Mouse (Mus musculus): ENCODE measurements around the gene Gm28041. TPM values are rescaled to one million over a fixed set of nuclear protein-coding genes. Genes with fewer than 3 reads are reported as not detected.

Gm28041 gene
- 2.6 TPM for polyA plus RNA-seq (2017; shearing (Covaris generic))

GRCm38 (mm10) chr13:67375050-67375911 is at the start of gene Gm28041, which contains the start of gene Zfp456:
Gm28041 (minus strand) TSS chr13:67375733.
Zfp456 (minus strand) TSS chr13:67375810.

GRCm38 (mm10) chr13:67421207-67421857 is 45.8 kb upstream of the Gm28041 start, which contains the start of gene Zfp459:
Zfp459 (minus strand) TSS chr13:67421418.

GRCm38 (mm10) chr13:67399183-67399903 is 23.8 kb upstream of the Gm28041 start, which contains the start of gene Zfp429:
Zfp429 (minus strand) TSS chr13:67399819.

GRCm38 (mm10) chr13:67360131-67360744 is 15.3 kb downstream of the Gm28041 start, which contains the start of the genes Gm28044 and Zfp953:
Gm28044 (minus strand) TSS chr13:67360536.
Zfp953 (minus strand) TSS chr13:67360605.

GRCm38 (mm10) chr13:67332019-67332724 is 43.4 kb downstream of the Gm28041 start, which contains the start of gene Zfp595:
Zfp595 (minus strand) TSS chr13:67332570.

GRCm38 (mm10) chr13:67305822-67306672 is 69.5 kb downstream of the Gm28041 start, which contains the start of gene Zfp457:
Zfp457 (minus strand) TSS chr13:67306485.

Other genes starting within 250 kb of the Gm28041 start
- 19.2 TPM for gene Rsl1, start 202.6 kb downstream of the Gm28041 start, polyA plus RNA-seq (2017; shearing (Covaris generic))
- 6.4 TPM for gene Zfp455, start 181.2 kb downstream of the Gm28041 start, polyA plus RNA-seq (2017; shearing (Covaris generic))
- 3.4 TPM for gene Zfp458, start 97.3 kb downstream of the Gm28041 start, polyA plus RNA-seq (2017; shearing (Covaris generic))
- 0.48 TPM for gene Zfp457, start 69.2 kb downstream of the Gm28041 start, polyA plus RNA-seq (2017; shearing (Covaris generic))
- 7.2 TPM for gene Zfp595, start 43.2 kb downstream of the Gm28041 start, polyA plus RNA-seq (2017; shearing (Covaris generic))
- 3.3 TPM for gene Gm28044, start 15.2 kb downstream of the Gm28041 start, polyA plus RNA-seq (2017; shearing (Covaris generic))
- gene Zfp953, start 15.1 kb downstream of the Gm28041 start, polyA plus RNA-seq (2017; shearing (Covaris generic)), result 3.0 TPM
- gene Zfp456, start 77 bp upstream of the Gm28041 start, polyA plus RNA-seq (2017; shearing (Covaris generic)), result 7.3 TPM
- 23.5 TPM for gene Zfp429, start 24.1 kb upstream of the Gm28041 start, polyA plus RNA-seq (2017; shearing (Covaris generic))
- gene Zfp459, start 45.7 kb upstream of the Gm28041 start, polyA plus RNA-seq (2017; shearing (Covaris generic)), result 2.1 TPM
- 21.5 TPM for gene Zfp874a, start 75.9 kb upstream of the Gm28041 start, polyA plus RNA-seq (2017; shearing (Covaris generic))
- 15.3 TPM for gene Zfp874b, start 108.5 kb upstream of the Gm28041 start, polyA plus RNA-seq (2017; shearing (Covaris generic))
- 17.2 TPM for gene Zfp58, start 124.8 kb upstream of the Gm28041 start, polyA plus RNA-seq (2017; shearing (Covaris generic))
- gene Gm26965, start 150.4 kb upstream of the Gm28041 start, polyA plus RNA-seq (2017; shearing (Covaris generic)), result not detected
- gene Zfp87, start 150.4 kb upstream of the Gm28041 start, polyA plus RNA-seq (2017; shearing (Covaris generic)), result 46.9 TPM
- gene Zfp748, start 178.1 kb upstream of the Gm28041 start, polyA plus RNA-seq (2017; shearing (Covaris generic)), result 21.4 TPM
- gene Zfp729b, start 234.0 kb upstream of the Gm28041 start, polyA plus RNA-seq (2017; shearing (Covaris generic)), result 8.5 TPM